Mouse (Mus musculus) lung, embryonic 16.5 days (tissue): Measurements from ENCODE around the gene Ahsg. TPM values are rescaled to one million over a fixed set of nuclear protein-coding genes. Genes with fewer than 3 reads are reported as not detected.

Experiments used
- polyA plus RNA-seq: library from polyadenylated mRNA; unstranded; fragments of >200 nt; fragmentation: Nextera tagmentation; extraction: Ambion mirVana; gene quantifications from 2 replicates; pipeline ENCODE4 v1.2.1, GENCODE M21; 2015

The Ahsg gene
- polyA plus RNA-seq, 1 experiment from 2014 or later = 8.9 TPM

Other genes starting within 250 kb of the Ahsg start
- gene Dgkg, start 234.1 kb upstream of the Ahsg start, polyA plus RNA-seq = 1.2 and 1.3 TPM in 2 replicates
- gene Crygs, start 79.7 kb upstream of the Ahsg start, polyA plus RNA-seq = not detected in 2 replicates
- gene Tbccd1, start 33.6 kb upstream of the Ahsg start, polyA plus RNA-seq = 26.7 and 27.4 TPM in 2 replicates
- 93.0 and 101 TPM in 2 replicates for gene Dnajb11, start 33.4 kb upstream of the Ahsg start, polyA plus RNA-seq
- not detected in 2 replicates for gene Fetub, start 27.1 kb downstream of the Ahsg start, polyA plus RNA-seq
- gene Hrg, start 59.8 kb downstream of the Ahsg start, polyA plus RNA-seq = 0.16 TPM in 1 of 2 replicates, not detected in the other
- 2.4 TPM in 1 of 2 replicates, not detected in the other for gene Kng2, start 138.2 kb downstream of the Ahsg start, polyA plus RNA-seq
- gene Kng1, start 166.6 kb downstream of the Ahsg start, polyA plus RNA-seq = 1.2 and 13.7 TPM in 2 replicates
- 203 and 205 TPM in 2 replicates for gene Eif4a2, start 216.2 kb downstream of the Ahsg start, polyA plus RNA-seq
- 108 and 123 TPM in 2 replicates for gene Rfc4, start 236.5 kb downstream of the Ahsg start, polyA plus RNA-seq